Mouse (Mus musculus): ENCODE results near the gene Gm3336.

Gene Gm3336

GRCm38 (mm10) chr8:70747211-70747890 is 29.0 kb downstream of the Gm3336 start:
- in situ Hi-C loops (cut with MboI) = no loop called here

DNA sequence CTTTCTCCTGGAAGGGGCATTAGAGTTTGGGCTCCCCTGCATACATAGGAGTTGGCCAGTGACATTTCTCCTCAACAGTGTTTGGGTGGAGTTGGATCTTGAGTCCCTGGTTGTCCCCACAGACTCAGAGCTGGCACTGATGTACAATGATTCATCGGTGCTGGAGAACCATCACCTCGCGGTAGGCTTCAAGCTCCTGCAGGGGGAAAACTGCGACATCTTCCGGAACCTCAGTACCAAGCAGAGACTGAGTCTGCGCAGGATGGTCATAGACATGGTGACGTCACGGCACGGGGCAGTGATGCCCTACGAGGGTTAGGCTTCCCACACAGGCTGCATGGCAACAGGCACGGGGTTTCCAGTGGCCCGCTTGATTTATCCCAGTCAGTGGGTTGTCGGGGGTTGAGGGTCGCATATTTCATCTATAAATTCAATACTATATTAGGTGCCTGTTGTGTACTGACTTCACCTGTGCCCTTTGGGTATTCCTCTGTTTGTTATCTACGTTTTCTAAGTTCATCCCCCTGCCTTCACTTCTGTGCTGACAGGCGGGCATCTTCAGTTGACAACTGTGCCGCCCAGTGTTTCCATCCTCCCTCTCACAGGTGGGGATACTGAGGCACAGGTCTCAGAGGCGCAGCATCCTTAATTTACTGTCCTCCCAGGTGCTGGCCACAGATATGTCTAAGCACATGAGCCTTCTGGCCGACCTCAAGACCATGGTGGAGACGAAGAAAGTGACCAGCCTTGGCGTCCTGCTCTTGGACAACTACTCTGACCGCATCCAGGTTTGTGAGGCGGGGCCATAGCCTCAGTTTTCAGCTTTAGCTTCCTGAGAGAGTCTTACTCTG is 30.1 kb downstream of the Gm3336 start:
- in situ Hi-C loops (cut with MboI) = no loop called here

- in situ Hi-C loops (cut with MboI) = no loop called here
These were observed 30.8 kb downstream of the Gm3336 start for GRCm38 (mm10) chr8:70749097-70749674.

DNA sequence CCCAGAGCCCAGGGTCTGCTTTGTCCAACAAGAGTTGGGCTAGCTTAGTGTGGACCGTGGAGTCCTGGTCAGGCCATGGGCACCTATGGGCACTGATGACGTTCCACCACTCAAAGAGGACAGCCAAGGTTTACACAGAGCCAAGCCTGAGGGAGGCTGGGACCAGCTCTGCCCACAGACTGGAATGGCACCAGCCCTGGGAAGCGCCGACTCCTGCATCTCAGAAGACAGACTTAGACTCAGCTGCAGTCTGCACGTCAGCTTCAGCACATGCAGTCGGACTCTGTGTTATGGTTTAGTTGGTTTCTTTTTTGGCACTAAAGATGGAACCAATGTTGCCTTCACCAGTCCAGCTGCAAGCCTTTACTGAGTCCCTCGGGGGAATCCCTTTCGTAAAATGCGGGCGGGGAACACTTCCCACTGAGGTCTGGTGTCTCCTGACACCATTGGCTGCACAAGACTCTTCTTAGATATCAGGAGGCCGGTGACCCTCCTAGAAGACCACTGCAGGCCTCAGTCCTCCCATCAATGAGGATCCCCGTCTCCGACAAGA is 31.9 kb downstream of the Gm3336 start:
- in situ Hi-C loops (cut with MboI) = loop anchor here (5.0 kb wide), 1 partner anchor 33 kb away; the partner anchor contains the start of gene Gm3336

DNA sequence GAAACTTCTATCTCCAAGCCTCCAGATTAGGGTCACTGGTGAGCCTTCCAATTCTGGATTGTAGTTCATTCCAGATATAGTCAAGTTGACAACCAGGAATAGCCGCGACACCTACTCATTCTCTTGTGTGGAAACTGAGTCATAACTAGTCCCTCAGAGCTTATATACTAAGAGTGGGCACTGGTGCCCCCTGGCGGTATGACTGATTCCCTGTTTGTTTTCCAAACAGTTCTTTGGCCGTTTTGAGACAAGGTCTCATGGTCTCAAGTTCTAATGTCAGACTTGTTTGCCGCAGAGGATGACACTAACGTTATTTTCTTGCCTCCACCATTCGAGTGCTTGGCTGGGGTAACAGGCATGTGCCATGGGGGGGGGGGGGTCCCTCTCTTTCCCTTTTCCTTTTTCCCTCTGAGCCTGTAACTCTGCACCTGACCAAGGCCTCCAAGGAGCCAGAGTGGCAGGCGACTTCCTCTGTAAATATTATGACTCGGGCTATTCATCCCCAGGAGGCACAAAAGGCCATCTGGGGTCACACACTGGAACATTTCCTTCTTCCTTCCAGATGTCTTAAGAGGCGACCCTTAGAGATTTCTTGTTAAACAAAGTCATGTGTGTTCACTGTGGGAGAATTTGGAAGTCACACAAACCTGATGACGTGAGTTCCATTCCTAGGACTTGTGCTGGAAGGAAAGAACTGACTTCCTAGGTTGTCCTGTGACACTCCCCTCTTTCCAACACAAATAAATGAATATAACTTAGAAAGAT is 33.8 kb downstream of the Gm3336 start:
- in situ Hi-C loops (cut with MboI) = loop anchor here (5.0 kb wide), 1 partner anchor 35 kb away; the partner anchor contains the start of gene Gm3336

- in situ Hi-C loops (cut with MboI) = loop anchor here (5.0 kb wide), 1 partner anchor 36 kb away; the partner anchor contains the start of gene Gm3336
These were observed 34.8 kb downstream of the Gm3336 start for GRCm38 (mm10) chr8:70753151-70753550.

GRCm38 (mm10) chr8:70754043-70754870 is 35.9 kb downstream of the Gm3336 start, which contains the start of gene Rab3a:
TSS of gene Rab3a (plus strand) at chr8:70754679.
- in situ Hi-C loops (cut with MboI) = loop anchor here (5.0 kb wide), 1 partner anchor 37 kb away; the partner anchor contains the start of gene Gm3336

- in situ Hi-C loops (cut with MboI) = loop anchor here (5.0 kb wide), 1 partner anchor 38 kb away; the partner anchor contains the start of gene Gm3336
These were observed 36.7 kb downstream of the Gm3336 start for GRCm38 (mm10) chr8:70754871-70755660.

GRCm38 (mm10) chr8:70755661-70756475 is 37.5 kb downstream of the Gm3336 start:
- in situ Hi-C loops (cut with MboI) = no loop called here

- in situ Hi-C loops (cut with MboI) = no loop called here
These were observed 38.2 kb downstream of the Gm3336 start for GRCm38 (mm10) chr8:70756476-70757040.

GRCm38 (mm10) chr8:70757523-70758307 is 39.4 kb downstream of the Gm3336 start:
- in situ Hi-C loops (cut with MboI) = no loop called here

DNA sequence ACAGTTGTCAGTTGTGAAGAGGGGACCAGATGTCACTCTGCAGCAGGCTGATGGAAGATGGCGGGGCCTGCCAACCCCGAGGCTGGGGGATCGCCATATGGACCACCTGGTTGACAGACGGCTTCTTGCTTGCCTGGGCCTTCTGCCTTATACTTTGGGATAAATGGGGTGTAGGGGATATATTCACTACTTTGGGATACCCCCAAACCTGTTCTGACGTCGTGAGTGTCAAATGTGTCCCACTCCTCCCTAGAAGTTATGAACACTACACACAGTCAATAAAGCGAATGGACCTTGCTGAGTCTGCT is 39.9 kb downstream of the Gm3336 start:
- in situ Hi-C loops (cut with MboI) = no loop called here

- in situ Hi-C loops (cut with MboI) = no loop called here
These were observed 40.5 kb downstream of the Gm3336 start for GRCm38 (mm10) chr8:70758616-70759561.

GRCm38 (mm10) chr8:70760350-70760749 is 42.0 kb downstream of the Gm3336 start:
- in situ Hi-C loops (cut with MboI) = no loop called here

GRCm38 (mm10) chr8:70760775-70761406 is 42.5 kb downstream of the Gm3336 start, which contains the start of gene Mpv17l2:
TSS of gene Mpv17l2 (minus strand) at chr8:70760946.
- in situ Hi-C loops (cut with MboI) = no loop called here

DNA sequence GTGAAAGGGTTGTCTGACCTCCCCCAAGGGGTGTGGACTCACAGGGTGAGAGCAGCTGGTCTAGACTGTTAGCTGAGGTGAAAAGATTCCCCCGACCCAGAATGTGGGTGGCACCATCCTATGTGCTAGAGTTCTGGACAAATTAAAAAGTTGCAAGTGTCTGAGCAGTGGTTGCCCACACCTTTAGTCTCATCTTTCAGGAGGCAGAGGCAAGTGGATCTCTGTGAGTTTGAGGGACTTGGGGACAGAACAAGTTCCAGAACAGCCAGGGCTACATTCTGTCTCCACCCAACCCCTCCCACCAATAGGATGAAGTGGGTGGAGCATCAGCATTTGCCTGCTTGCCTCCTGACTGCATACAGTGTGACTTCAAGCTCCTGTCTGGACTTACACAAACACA is 43.8 kb downstream of the Gm3336 start:
- in situ Hi-C loops (cut with MboI) = no loop called here

Measured in mature B cell (primary cell).